Mouse (Mus musculus) neural tube, embryonic 11.5 days (tissue): Measurements from ENCODE around the gene Gm20388. TPM values are rescaled to one million over a fixed set of nuclear protein-coding genes. Genes with fewer than 3 reads are reported as not detected.
"Not testable (repeated sequence)": the region's sequence is repeated elsewhere in the genome, so short reads cannot be mapped to it uniquely, and the experiment has no call there.

Source experiments
- ATAC-seq: fragments of 200-750 bp; cut with Nextera tagmentation; 2 replicates; pipeline ENCODE4 v1.8.0; 2017; ENCODE audit warnings: moderate number of reproducible peaks, mild to moderate bottlenecking, moderate TSS enrichment, moderate library complexity; ENCODE audit not compliant: insufficient read depth, low FRiP score, low TSS enrichment
- DNase-seq: peaks from one replicate; pipeline ENCODE4 v3.0.0-alpha.2; 2015; ENCODE audit warnings: low spot score
- H3K27ac ChIP-seq: fragments of 300-500 bp; sonication (generic); 2 replicates; pipeline ENCODE4 v1.5.1; 2014; ENCODE audit warnings: low read depth, mild to moderate bottlenecking, low read length
- H3K27me3 ChIP-seq: fragments of 300-500 bp; sonication (generic); 2 replicates; pipeline ENCODE4 v1.6.1; 2014; ENCODE audit warnings: mild to moderate bottlenecking, low read length, mixed read lengths; ENCODE audit not compliant: control insufficient read depth, insufficient read depth
- H3K36me3 ChIP-seq: fragments of 300-500 bp; sonication (generic); 2 replicates; pipeline ENCODE4 v1.6.1; 2014; ENCODE audit warnings: mild to moderate bottlenecking, low read length, moderate library complexity, mixed read lengths; ENCODE audit not compliant: control insufficient read depth, insufficient read depth
- H3K4me1 ChIP-seq: fragments of 300-500 bp; sonication (generic); 2 replicates; pipeline ENCODE4 v1.6.1; 2014; ENCODE audit warnings: low read length, mixed read lengths; ENCODE audit not compliant: control insufficient read depth, insufficient read depth
- H3K4me2 ChIP-seq: fragments of 300-500 bp; sonication (generic); 2 replicates; pipeline ENCODE4 v1.6.1; 2014; ENCODE audit warnings: low read depth, mild to moderate bottlenecking, moderate library complexity
- H3K4me3 ChIP-seq: fragments of 300-500 bp; sonication (generic); 2 replicates; pipeline ENCODE4 v1.5.1; 2014; ENCODE audit warnings: low read depth, low read length
- H3K9ac ChIP-seq: fragments of 300-500 bp; sonication (generic); 2 replicates; pipeline ENCODE4 v1.6.1; 2014; ENCODE audit warnings: mild to moderate bottlenecking, low read length
- H3K9me3 ChIP-seq: fragments of 300-500 bp; sonication (generic); 2 replicates; pipeline ENCODE4 v1.6.1; 2016; ENCODE audit warnings: low read length; ENCODE audit not compliant: control insufficient read depth
- WGBS: fragments of 180-500 bp; shearing (Covaris S2); extraction: QIAGEN DNeasy Blood & Tissue Kit; methylation state at CpG from one replicate; pipeline ENCODE4 v1.1.7; 2014; 5-methylcytosine and 5-hydroxymethylcytosine counted together
- polyA plus RNA-seq: library from polyadenylated mRNA; unstranded; fragments of >200 nt; fragmentation: Nextera tagmentation; extraction: Ambion mirVana; gene quantifications from 2 replicates; pipeline ENCODE4 v1.2.1, GENCODE M21; 2014

The Gm20388 gene
- polyA plus RNA-seq, 1 experiment from 2014 or later, result not detected

DNA sequence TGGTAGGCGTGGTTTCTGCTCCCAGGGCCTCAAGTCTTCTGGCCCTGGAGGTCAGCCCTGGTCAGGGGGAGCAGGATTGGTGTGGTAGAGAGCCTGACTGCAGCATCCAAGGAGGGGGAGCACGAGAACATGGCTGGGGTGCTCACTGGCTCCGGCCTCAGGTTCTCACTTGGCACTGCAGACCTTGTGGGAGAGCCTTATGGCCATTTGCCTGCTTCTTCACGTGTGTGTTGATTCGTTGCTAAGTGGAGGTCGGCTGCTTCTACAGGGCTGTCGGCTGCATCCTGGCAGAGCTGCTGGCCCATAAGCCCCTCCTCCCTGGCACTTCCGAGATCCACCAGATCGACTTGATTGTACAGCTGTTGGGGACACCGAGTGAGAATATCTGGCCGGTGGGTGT, 3319.7 kb downstream of the Gm20388 start:
- not testable (repeated sequence) for ATAC-seq, H3K9ac ChIP-seq, H3K27ac ChIP-seq, H3K4me1 ChIP-seq, H3K4me3 ChIP-seq, H3K36me3 ChIP-seq, H3K9me3 ChIP-seq, H3K27me3 ChIP-seq, H3K4me2 ChIP-seq, DNase-seq
- 81% methylated on average over 9 of the region's 11 CpGs for WGBS

DNA sequence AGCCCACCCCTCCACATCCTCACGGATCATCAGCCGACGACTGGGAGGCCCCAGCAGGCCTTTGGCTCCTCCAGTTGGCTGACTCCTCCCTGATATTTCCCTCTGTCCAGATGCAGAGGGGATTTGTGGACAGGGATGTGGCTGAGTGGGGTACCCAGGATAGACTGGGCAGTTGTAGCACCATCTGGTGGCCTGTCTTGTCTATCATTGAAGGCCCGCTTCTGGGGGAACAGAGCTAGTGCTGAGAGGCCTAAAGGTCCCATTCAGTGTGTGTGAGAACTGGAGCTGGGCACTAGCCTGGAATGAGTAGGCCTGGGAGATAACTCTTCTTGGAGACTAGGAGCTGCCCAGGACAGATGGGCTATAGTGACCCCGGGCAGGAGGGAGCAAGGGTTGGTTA, 3321.1 kb downstream of the Gm20388 start:
- DNase-seq, result no peak
- H3K27ac ChIP-seq, result no peak overlapping the region
- no peak overlapping the region for H3K9ac ChIP-seq
- no peak for ATAC-seq
- H3K9me3 ChIP-seq, result no peaks in the 10 kb centered on the region
- H3K27me3 ChIP-seq, result peaks cover 14% of the 10 kb centered on the region
- peaks cover 5% of the 10 kb centered on the region; the same call in 1 of the 2 replicates for H3K36me3 ChIP-seq
- 43% methylated on average over 5 of the region's 5 CpGs for WGBS
- H3K4me2 ChIP-seq, result no peak overlapping the region
- H3K4me3 ChIP-seq, result no peak overlapping the region
- peaks cover 9% of the 10 kb centered on the region; the same call in 1 of the 2 replicates for H3K4me1 ChIP-seq

DNA sequence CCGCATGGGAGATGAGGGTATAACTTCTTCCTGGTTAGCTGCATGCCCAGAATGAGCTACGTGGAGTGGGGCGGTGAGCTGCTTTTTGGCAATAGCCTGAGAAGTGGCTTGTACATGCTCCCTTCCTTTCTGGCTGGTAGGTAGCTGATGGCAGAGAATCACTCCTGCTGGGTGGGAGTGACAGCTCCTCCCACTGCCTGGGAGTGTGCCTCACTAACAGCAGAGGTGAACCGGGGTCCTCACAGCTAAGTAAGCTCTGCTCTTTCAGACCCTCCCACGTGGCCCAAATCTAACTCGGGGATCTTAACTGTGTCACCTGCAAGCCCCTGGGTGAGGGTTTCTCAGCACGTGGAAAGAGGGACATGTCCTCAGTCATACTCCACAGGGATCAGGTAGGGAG, 3321.9 kb downstream of the Gm20388 start:
- peak overlapping the region; percentile 18; the same call in 1 of the 2 replicates for H3K9ac ChIP-seq
- 21% methylated on average over 7 of the region's 7 CpGs for WGBS
- H3K9me3 ChIP-seq, result no peaks in the 10 kb centered on the region
- no peak overlapping the region for H3K27ac ChIP-seq
- H3K4me2 ChIP-seq, result no peak overlapping the region
- H3K36me3 ChIP-seq, result peaks cover 3% of the 10 kb centered on the region; the same call in 1 of the 2 replicates
- H3K4me3 ChIP-seq, result no peak overlapping the region
- H3K27me3 ChIP-seq, result peaks cover 14% of the 10 kb centered on the region
- H3K4me1 ChIP-seq, result peaks cover 9% of the 10 kb centered on the region; the same call in 1 of the 2 replicates
- ATAC-seq (no peak), DNase-seq (no peak)

DNA sequence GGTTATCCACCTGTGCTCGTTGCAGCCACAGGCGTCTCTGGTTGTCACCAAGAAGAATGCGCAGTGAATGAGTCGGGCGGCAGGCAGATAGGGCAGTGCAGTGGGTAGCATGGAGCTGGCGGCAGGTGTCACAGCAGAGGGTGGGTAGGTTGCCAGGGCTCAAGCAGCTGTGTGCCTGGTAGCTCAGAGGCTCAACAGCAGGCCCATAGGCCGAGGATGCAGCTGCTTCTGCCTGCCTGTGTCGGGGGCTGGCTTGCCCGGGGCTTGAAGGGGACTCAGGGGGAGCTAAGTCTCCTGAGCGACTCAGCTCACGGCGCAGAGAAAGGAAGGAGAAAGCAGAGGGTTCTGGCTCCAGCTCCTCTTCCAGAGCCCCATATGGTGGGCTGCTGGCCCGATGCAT, 3322.7 kb downstream of the Gm20388 start:
- Histone ChIP-seq H3K27ac (no peak overlapping the region), H3K4me1 (peaks cover 9% of the 10 kb centered on the region; the same call in 1 of the 2 replicates), H3K4me3 (no peak overlapping the region), H3K9me3 (no peaks in the 10 kb centered on the region), H3K4me2 (no peak overlapping the region), H3K27me3 (peaks cover 14% of the 10 kb centered on the region), H3K9ac (no peak overlapping the region), H3K36me3 (peaks cover 3% of the 10 kb centered on the region; the same call in 1 of the 2 replicates)
- no peak for ATAC-seq
- no peak for DNase-seq
- WGBS, result 57% methylated on average over 13 of the region's 13 CpGs

DNA sequence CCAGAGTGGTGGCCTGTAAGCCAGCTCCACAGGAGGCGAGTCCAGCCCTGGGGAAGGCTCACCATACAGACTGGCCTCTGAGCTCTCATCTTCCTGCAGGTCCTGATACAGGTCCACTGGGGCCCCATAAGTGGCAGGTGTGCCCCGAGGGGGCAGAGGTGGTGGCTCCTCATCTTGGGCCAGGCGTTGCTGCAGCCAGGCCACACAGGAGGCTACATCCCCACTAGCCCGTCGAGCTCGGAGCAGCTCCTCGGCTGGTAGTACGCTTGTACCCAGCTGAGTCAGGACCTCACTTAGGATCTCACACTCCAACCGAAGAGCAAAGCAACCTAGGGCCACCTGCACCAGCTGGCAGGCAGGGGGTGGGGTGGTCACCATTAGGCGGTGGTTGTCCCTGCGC, 3323.1 kb downstream of the Gm20388 start:
- no peak overlapping the region for H3K9ac ChIP-seq
- H3K4me3 ChIP-seq, result no peak overlapping the region
- no peaks in the 10 kb centered on the region for H3K9me3 ChIP-seq
- peaks cover 9% of the 10 kb centered on the region; the same call in 1 of the 2 replicates for H3K4me1 ChIP-seq
- H3K36me3 ChIP-seq, result peaks cover 3% of the 10 kb centered on the region; the same call in 1 of the 2 replicates
- no peak overlapping the region for H3K27ac ChIP-seq
- WGBS, result 80% methylated on average over 11 of the region's 11 CpGs
- DNase-seq (no peak), ATAC-seq (no peak)
- H3K4me2 ChIP-seq, result no peak overlapping the region
- peaks cover 14% of the 10 kb centered on the region for H3K27me3 ChIP-seq

DNA sequence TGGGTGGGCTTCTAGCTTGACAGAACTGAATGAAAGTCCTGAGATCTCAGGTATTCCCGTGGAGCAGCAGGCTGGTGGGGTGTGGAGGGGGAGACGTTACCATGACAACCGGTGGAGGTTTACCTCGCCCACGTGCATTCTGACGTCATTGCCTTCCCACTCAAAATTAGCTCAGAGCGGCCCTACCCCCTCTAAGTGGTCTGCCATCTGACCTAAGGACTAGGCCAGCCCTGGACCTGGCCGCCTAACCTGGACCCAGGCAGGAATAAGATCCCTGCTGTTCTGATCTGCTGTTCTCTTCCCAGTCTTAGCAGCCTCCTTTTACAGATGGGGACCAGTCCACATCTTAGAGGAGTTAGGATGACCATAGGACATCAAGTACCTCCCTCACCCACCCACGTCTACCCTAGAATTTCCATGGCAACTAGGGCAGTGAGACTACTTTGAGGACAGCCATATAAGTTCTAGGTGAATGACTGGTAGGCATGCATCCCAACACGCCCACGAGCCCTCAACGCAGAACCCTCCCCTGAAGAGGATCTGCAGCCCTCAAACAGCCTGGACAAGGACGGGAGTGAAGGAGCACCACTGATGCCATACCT, 3324.4 kb downstream of the Gm20388 start:
- Histone ChIP-seq H3K4me3 (peak overlapping the region; percentile 39), H3K4me2 (peak overlapping the region; percentile 75), H3K9me3 (no peaks in the 10 kb centered on the region), H3K27me3 (peaks cover 14% of the 10 kb centered on the region), H3K27ac (no peak overlapping the region), H3K36me3 (no peaks in the 10 kb centered on the region), H3K9ac (no peak overlapping the region), H3K4me1 (peaks cover 9% of the 10 kb centered on the region; the same call in 1 of the 2 replicates)
- 37% methylated on average over 13 of the region's 13 CpGs for WGBS
- DNase-seq (no peak), ATAC-seq (no peak)

DNA sequence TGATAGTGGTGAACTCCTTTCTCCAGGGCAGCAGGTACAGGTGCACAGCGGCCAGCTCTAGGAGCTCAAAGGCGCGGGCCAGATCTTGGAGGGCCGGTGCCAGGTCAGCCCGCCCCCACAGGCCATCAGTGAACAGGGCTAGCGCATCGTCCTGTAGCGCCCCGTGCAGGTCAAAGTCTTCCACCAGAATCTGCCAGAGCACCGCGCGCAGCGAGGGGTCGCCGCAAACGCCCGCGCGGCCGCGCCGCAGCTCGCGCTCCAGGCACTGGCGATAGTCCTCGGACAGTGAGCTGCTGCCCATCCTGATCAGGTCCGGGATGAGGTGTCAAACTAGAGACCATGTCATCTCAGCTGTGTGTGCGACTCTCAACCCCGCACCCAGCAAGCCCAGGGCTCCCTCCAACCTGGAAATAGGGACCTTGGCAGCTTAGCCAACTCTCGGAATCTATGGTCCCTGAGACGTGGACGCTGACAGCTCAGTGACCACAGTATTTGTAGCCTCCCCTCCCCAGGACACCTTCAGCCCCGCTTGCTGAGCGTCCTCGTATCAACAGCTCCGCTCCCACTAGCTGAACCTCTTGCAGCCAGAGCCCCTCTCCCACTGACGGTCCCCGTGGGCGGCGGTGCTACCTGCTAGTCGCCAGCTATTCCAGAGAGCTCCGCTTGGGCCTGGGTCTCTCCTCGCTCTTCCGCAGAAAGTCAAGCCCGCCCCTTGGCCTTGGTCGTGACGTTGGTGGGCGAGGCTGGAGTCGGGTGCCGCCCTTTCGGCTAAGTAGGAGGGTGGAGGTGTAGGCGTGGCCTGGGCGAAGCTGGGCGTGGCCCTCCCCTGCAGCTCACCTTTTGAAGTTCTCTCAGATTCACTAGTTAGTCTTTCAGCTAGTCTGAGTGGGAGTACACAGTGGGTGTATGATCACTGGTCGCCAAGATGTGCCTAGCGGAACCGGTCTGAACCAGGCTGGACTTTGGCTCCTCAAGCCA, 3325.2 kb downstream of the Gm20388 start, which contains the start of gene Spata2l:
TSS of gene Spata2l (minus strand) at position 714 of the 978 bp plus-strand sequence.
- Histone ChIP-seq H3K36me3 (no peaks in the 10 kb centered on the region), H3K27me3 (peaks cover 14% of the 10 kb centered on the region), H3K4me1 (peaks cover 9% of the 10 kb centered on the region; the same call in 1 of the 2 replicates), H3K27ac (no peak within 1 kb of the TSS), H3K9me3 (no peaks in the 10 kb centered on the region), H3K4me3 (peak within 1 kb of the TSS; percentile 39), H3K4me2 (peak within 1 kb of the TSS; percentile 75), H3K9ac (peak within 1 kb of the TSS; percentile 49)
- DNase-seq, result peak; percentile 89
- WGBS, result 2% methylated on average over 57 of the region's 57 CpGs
- peak; percentile 84 for ATAC-seq

DNA sequence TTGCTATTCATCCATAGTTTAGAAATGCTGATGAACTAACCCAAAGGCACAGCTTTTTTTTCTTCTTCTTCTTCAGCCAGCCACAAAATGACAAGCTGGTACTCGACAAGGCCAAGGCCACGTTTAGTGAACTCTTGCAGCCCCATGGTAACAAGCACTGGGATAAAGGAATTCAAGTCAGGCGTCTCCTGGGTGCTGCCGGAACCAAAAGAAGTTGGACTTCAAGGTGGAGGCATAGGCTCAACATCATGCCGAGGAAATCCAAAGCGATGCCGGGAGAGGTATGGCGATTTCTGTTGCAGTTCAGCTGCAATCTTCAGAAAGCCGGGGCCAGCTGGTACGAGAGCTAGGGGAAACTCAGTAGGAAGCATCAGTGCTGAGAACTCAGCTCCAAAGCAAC, 3328.8 kb downstream of the Gm20388 start:
- H3K9ac ChIP-seq, result no peak overlapping the region
- H3K4me3 ChIP-seq, result no peak overlapping the region
- H3K4me1 ChIP-seq, result peaks cover 9% of the 10 kb centered on the region; the same call in 1 of the 2 replicates
- 0 out of 2 replicates have a peak, but pooled peaks cover 2% of the 10 kb centered on the region for H3K36me3 ChIP-seq
- 88% methylated on average over 10 of the region's 10 CpGs for WGBS
- H3K9me3 ChIP-seq, result no peaks in the 10 kb centered on the region
- DNase-seq, result no peak
- ATAC-seq, result no peak
- H3K27me3 ChIP-seq, result peaks cover 14% of the 10 kb centered on the region
- H3K4me2 ChIP-seq, result no peak overlapping the region
- H3K27ac ChIP-seq, result no peak overlapping the region
